ENCODE assay signal across 8 mouse cellular contexts in genomic region chr4:88309676-88310075, GRCm38 (mm10).
A peak's percentile ranks its signal among the peaks of the same experiment; 100 is the strongest.
DNase-seq lines count a peak whose midpoint lies in the region; ATAC-seq and TF ChIP-seq lines count a peak whose summit lies in the region.

No protein-coding gene starts in this region.

- 58% methylated on average over 2 of the region's 2 CpGs for WGBS in liver, adult 2 months
- WGBS in liver, embryonic 12.5 days (ENCODE audit: insufficient replicate concordance): 44% methylated on average over 2 of the region's 2 CpGs

- no peak overlapping the region for H3K4me3 ChIP-seq in liver, adult 2 months (ENCODE audit: insufficient read depth, low read depth, low read length)
- H3K4me3 ChIP-seq in liver, embryonic 12.5 days: no peak overlapping the region

- no peak for TF ChIP-seq POLR2A in liver, adult 2 months (IDR thresholded peaks at IDR 0.05; ENCODE audit: extremely low read depth, insufficient read depth, low read length)

- H3K9ac ChIP-seq in liver, adult 2 months (ENCODE audit: low read depth, low read length): no peak overlapping the region
- no peak overlapping the region for H3K9ac ChIP-seq in liver, embryonic 12.5 days

- no peaks in the 10 kb centered on the region for H3K27me3 ChIP-seq in liver, adult 2 months (ENCODE audit: control insufficient read depth, insufficient read depth, low read length)
- H3K27me3 ChIP-seq in liver, embryonic 12.5 days (replicated peaks): no peaks in the 10 kb centered on the region

- no peak overlapping the region for H3K4me2 ChIP-seq in liver, embryonic 12.5 days

- no peak for ATAC-seq in liver, embryonic 12.5 days
- ATAC-seq in megakaryocyte progenitor cell, adult 5-6 weeks (replicated peaks; ENCODE audit: poor library complexity): peak; percentile 66

- H3K79me2 ChIP-seq in liver, adult 2 months (ENCODE audit: control insufficient read depth, insufficient read depth, low read length): no peaks in the 10 kb centered on the region

- H3K36me3 ChIP-seq in liver, adult 2 months (ENCODE audit: control insufficient read depth, insufficient read depth, low read length): no peaks in the 10 kb centered on the region
- no peaks in the 10 kb centered on the region for H3K36me3 ChIP-seq in liver, embryonic 12.5 days

- H3K9me3 ChIP-seq in liver, embryonic 12.5 days (replicated peaks): no peaks in the 10 kb centered on the region

- no peak overlapping the region for H3K27ac ChIP-seq in liver, adult 2 months (replicated peaks; ENCODE audit: insufficient read depth, low read depth, low read length)
- H3K27ac ChIP-seq in liver, embryonic 12.5 days: no peak overlapping the region

- TF ChIP-seq CTCF in liver, adult 2 months (IDR thresholded peaks at IDR 0.05; ENCODE audit: low read depth, low read length): peak; percentile 53; the same call in 1 of the 2 replicates

- peak; percentile 19 for DNase-seq in cerebellum, adult 9-10 months
- DNase-seq in cerebellum, adult 11 months: no peak
- DNase-seq in liver, adult 2 months (ENCODE audit: extremely low read depth, low read depth, low spot score): peak; percentile 10
- DNase-seq in adrenal gland, postnatal 25 days: peak; percentile 20
- peak; percentile 43 for DNase-seq in heart, postnatal 4 days
- DNase-seq in yolk sac, embryonic 10.5 days (ENCODE audit: low spot score): no peak

- no peaks in the 10 kb centered on the region for H3K4me1 ChIP-seq in liver, adult 2 months (ENCODE audit: control insufficient read depth, insufficient read depth, low read length)
- H3K4me1 ChIP-seq in liver, embryonic 12.5 days: peaks cover 18% of the 10 kb centered on the region

Comparison
In these comparisons a context has a peak if more than half of its experiments do, and no peak if none do; other contexts are left out.
1. DNase-seq: peak in cerebellum, adult 9-10 months (single experiment), liver, adult 2 months (single experiment), adrenal gland, postnatal 25 days (single experiment) and heart, postnatal 4 days (single experiment); none in cerebellum, adult 11 months (single experiment) and yolk sac, embryonic 10.5 days (single experiment).